Mouse (Mus musculus) layer of hippocampus, postnatal 25 days (tissue): ENCODE measurements around the gene Myo3b. TPM values are rescaled to one million over a fixed set of nuclear protein-coding genes. Genes with fewer than 3 reads are reported as not detected.

ENCODE experiments used
- DNase-seq, 2 experiments: peaks; one replicate each; pipeline ENCODE4 v3.0.0; 2022; ENCODE audit warnings: mixed read lengths in 2 of 2, low spot score in 1 of 2; ENCODE audit errors: extremely low spot score in 1 of 2
- total RNA-seq, 2 experiments: library from RNA; stranded (reverse); gene quantifications; 2 replicates each; pipeline ENCODE4 v1.2.3; 2021

The Myo3b gene
- total RNA-seq, 2 experiments from 2014 or later: 0.96 to 1.1 TPM

DNA sequence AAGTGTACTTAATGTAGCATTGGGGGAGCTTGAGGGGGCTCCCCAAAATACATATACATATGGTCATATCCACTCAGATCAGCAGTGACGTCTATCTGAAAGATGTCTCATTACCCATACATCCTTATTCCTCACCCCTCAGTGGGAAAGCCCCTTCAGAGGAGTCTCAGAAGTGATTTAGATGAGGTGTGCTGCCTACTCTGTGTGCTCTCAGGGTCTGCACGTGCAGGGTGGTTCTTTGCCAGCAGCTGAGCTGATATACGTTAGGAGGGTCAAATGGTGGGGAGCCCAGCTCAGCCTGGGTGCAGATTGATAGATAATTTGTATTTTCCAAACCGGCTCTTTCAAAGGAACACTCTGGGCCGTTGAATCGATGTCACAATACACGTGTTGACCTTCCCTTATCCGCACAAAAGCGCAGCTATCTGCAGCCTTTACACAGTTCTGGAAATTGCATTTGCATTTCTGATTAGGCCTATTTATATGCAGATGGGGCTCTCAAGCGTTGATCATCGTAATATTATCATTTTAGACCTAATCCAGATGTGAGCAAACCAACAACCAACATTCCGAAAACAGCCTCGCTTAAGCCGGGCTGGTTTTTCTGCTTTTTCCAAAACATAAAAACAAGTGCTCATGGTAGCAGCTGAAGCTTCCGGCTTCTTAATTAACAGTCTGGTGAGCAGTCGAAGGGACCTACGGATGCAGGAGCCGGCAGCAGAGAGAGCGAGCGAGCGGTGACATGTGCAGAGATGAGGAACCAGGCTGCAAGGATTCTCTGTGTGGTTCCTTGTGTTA is 88.6 kb downstream of the Myo3b start:
- no peak for DNase-seq

DNA sequence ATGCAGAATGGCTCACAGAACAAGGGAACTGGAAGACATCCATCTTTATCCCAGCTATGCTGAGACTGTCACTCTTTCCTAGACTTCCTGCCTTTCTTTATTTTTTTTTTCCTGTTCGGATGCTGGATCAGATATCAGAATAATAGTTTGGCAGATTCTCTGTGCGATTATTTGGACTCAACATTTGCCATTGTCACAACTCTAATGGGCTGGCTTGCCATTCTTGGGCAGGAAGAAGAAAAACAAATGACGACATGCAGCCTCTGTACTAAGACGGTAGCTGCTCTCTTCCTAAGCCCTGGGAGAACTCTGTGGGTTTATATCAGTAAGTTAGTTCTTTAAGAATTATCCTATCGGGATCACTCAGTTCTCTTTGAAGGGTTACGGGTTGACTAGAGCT is 89.7 kb downstream of the Myo3b start:
- no peak for DNase-seq

DNA sequence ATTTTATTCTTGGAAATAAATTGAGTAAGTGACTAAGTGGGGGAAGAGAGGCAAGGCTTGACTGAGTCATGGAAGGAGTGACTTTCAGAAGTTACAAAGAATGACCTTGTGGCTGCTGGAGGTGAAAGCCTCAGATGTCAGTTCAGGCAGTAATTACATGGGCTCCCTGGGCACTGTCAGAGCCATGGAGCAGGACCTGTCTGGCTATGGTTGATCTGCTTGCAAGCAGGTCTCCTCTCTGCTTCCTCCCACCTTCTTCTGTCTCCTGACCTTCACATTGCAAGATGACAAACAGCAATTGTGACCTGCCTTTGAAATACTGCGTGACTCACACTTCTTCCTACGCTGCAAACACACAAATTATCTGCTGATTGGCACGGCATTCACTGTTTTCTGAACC is 90.6 kb downstream of the Myo3b start:
- no peak for DNase-seq

DNA sequence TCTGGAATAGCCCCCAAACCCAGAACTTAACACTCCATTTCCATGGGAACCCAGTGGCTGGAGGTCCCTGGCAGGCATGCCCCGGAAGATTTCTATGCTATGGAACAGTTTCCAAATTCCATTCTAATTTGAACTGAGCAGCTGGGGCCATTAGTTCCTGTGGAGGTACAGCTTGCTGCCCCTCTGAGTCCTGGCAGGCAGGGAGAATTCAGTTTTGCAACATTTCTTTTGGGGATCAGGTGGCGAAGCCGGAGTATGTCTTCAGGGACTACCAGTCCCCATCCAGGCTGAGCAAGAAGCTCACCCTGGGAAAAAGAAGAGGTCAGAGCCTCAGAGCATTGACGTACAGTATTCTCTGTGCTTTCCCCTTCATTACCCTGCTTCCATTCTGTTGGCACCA is 94.4 kb downstream of the Myo3b start:
- DNase-seq: no peak

DNA sequence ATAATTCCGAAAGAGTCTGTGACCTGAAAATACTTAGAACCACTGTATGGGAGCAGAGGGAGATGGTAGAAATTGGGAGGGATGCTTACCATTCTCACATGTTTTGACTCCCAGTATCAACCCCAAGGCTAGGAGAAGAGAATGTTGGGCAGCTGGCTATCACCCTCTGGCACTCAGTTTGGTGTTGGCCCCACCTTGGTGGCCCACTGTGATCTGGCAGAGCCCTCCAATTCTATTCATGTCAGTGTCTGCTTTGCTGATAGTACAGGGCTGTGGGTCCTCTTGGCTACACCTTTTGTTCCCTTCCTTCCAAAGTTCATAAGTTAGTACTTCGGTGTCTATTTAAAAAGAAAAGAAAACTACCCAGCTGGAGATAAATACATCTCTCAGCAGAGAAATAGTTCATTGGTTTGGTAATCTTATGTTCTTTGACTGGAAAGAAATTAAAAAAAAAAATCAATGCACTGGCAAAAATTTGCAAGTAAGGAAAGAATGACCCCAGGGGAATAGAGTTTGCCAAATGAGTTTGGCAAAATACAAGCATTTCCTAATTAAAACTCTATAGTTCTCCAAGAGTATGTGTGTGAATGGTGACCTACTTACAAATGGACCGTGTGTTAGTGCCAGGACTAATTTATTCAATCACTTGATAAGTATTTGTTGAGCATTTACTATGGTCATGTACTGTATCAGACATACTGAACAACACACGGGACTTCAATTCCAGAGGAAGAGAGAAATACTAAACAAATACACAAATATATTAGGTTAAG is 98.5 kb downstream of the Myo3b start:
- no peak for DNase-seq

DNA sequence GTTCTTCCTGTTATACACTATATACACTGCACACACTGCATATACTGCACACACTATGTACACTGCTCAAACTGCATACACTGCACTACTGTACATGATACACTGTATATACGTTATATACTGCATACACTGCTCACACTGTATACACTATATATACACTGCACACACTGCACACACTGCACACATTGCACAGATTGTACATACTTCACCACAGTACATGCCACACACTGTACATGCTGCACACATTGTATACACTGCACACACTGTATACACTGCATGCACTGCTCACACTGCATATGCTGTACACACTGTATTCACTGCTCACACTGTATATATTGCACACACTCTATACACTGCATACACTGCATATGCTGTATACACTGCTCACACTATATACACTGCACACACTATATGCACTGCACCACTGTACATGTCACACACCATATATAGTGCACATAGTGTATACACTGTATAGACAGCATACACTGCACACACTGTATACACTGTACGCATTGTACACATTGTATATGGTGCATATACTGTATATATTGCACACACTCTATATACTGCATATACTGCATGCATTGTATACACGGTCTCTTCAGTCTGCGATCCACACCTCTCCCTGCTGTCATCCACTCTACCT is 104.7 kb downstream of the Myo3b start:
- no peak for DNase-seq

DNA sequence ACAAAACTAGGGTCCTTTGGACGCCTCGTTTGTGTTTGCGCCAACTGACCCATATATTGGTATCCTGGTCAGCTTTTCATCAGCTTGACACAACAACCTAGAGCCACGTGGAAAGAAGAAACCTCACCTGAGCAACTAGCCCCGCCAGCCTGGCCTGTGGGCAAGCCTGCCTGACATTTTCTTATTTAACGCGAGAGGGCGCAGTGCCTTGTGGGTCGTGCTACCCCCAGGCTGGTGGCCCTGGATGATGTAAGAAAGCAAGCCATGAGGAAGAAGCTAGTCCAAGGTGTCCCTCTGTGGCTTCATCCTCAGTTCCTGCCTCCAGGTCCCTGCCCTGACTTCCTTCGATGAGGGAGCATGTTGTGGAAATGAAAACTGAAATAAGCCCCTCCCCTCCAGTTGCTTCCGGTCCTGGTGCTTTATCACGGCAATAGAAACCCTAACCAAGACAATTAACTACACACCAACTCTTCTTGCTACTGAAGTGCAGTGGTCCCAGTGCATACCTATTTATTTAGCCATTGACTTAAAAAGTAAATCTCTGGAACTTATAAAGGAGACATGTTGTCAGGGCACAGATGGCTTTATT is 108.2 kb downstream of the Myo3b start:
- no peak for DNase-seq

DNA sequence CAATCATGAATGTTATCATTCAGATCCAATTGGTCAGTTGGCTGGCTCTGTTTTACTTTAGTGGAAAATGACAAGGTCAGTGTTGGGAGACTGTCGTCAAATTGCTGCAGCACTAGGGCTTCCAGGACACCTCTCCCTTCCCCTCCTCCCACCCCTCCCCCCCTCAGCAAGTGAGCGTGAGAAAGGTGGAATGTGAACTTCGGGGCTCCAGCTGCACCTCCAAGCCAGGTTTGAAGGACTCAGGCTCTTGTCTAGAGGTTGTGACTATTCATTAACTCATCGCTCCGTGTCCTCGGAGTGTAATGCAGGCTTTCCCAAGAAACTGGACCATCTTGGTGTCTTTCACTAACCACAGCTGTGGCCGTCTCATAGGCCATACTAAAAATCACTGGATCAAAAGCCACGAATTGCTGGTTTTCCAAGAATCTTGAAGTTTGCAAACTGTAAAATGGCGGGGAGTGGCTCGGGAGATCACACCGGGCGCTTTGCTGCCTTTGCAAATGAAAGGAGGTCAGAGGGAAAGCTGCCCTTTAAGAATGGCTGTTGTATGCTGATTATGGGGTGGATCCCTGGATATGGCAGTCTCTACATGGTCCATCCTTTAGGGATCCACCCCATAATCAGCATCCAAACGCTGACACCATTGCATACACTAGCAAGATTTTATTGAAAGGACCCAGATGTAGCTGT is 110.0 kb downstream of the Myo3b start:
- DNase-seq: no peak

DNA sequence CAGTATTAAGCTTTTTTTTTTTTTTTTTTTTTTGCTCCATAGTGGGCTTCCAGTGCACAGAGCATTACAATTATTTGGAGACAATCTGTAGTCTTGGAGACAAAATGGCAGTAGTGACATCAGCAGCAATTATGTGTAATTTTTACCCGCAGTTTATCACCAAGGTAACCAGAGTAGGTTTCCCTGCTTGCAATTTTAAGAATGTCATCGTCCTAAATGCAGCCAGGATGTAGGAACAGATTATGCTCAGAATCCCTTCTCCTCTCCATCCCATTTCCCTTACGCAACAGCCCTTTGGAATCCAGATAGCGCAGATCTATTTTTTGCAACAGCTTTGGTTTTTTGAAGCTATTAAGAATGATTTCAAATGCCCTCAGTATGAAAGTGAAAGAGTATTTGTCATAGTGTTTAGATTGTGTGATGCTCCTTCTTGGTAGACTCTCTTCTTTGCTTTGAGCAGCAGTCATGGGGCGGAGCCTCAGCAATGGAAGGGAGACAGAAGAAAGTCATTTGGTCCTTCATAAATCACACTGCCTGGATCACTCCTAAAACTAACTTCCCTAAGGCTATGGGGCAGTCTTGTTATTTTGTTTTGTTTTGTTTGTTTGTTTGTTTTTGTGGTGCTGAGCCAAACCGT is 111.6 kb downstream of the Myo3b start:
- no peak for DNase-seq

DNA sequence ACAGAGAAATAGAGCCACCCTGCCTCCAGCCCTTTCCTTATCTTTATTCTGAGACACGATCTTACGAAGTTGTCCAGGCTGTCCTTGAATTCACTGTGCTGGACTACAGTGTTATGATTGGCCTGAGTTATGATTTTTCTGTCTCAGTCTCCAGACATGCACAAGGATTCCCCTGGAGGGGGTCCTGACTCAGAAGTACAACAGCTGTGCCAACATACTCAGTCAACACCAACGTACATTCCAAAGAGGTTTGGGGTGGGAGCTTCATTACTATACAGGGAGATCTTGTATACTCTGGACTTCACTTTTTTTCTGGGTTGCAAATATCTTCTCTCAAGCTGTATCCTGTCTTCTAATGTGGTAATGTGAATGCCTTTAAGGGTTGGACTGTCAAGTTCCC is 113.0 kb downstream of the Myo3b start:
- DNase-seq: no peak

DNA sequence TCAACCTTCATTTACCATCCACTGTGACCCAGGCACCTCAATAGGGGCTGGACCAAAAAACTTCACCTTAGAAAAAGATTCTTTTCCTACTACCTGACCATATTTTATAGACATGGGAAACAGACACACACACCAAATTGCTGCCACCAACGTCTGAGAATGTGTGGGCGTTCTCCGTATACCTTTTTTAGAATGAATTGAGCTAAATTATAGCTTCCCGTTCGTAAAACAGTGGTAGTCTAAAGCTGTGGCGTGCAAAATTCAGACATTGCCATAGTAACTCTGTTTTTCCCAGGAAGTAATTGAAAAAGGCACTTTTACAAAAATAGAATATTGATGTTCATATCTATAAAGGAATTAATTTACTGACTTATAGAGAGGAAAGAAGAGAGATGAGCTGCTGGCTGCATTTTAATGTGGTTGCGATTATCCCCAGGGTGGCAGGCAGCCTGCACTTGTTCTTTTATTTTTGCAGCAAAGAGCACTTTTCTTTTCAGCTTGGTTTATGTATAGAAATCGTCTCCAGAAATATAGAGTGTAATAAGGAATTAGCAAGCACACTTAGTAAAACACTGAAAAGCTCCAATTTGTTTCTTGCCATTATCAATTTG is 116.4 kb downstream of the Myo3b start:
- no peak for DNase-seq

DNA sequence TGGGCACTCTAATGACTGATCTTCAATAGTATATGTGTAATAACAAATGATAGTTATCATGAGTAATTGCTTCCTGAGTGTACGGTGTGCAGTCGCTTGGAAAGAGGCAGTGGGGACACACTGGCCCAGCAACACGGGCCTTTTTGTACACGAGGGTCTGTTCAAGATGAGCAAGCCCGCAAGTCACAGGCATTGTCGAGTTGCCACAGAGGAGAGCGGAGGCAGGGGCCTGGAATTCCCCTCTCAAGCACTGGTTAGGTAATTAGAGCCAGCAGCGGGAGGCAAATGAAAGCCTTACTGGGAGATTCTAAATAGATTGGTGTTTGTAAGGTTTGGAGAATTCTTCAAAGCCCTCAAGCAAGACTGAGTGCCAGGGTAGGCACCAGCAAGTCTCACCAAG is 120.6 kb downstream of the Myo3b start:
- no peak for DNase-seq

DNA sequence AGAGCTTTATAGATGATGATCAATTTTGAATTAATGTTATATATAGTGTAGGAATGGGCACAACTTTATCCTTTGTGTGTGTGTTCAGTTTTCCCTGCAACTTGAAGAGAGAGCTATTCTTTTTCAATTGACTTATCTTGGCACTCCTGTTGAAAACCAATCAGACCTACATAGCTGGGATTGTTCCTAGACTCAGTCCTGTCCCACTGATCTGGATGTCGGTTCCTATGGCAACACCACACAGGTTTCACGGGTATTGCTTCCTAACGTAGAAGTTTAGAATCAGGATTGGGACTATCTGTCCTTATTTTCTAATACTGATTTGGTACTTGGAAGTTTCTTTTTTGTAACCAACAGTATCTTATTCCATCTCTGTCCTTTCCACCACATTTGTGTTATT is 127.3 kb downstream of the Myo3b start:
- DNase-seq: no peak

DNA sequence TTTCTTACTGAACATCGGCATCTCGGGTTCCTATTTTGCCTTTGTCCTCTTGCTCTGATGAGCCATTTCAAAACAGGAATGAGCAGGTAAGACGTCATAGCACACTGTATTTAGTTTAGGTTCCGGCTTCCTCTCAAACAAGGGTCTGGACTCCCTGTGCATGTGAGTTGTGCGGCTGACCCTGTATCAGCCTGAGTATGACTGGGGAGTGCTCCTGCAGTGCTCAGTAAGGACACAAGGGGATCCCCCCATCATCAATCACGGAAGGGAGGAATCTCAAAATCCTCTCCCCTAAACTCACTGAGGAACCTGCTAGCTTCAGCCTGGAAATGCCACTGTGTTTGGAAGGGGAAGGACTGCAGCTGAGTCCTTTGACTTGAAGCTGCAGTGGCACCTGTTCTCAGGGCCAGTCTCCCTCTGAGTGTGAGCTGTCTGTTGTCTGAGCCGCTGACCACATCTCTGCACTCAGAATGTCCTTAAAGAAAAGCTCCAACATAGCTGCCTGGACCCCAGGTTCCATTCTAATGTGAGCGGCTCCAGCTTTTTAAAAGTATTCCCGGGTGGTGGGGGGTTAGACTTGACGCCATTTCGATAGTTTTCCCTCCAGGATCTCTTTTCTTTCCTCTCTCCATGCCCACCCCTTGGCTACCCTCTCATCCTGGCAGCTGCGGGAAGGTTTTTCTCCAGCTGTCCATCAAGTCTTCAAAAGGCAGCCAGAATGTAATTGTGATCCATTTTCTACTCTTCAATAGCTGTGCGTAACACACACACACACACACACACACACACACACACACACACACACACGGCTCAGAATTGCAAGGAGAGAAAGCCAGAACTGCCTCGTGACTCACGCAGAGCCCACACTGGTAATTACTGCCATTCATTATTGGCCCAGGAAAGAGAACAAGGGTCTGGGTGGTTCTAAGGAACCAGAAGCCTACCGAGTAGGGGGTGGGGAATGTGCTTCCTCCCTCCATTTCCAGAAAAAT is 129.3 kb downstream of the Myo3b start:
- DNase-seq: peak in 1 of 2 experiments; percentile 31

DNA sequence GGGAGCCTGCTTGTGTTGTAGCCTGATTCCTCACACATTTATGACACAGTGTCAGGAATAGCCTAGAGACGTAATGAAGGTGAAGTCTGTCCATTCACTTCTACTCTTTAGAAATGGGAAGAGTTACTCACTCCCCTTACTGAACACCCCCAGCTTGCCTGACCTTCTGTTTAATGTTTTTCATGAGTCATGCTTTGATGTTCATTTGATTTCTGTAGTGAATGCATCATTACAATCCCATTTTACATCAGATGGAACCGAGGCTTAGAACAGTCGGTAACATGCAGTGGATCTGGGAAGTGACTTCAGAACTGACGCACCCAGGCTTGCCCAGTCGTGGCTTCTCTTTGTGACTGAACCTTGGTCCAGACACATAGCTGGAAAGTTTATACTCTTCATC is 131.5 kb downstream of the Myo3b start:
- DNase-seq: no peak

DNA sequence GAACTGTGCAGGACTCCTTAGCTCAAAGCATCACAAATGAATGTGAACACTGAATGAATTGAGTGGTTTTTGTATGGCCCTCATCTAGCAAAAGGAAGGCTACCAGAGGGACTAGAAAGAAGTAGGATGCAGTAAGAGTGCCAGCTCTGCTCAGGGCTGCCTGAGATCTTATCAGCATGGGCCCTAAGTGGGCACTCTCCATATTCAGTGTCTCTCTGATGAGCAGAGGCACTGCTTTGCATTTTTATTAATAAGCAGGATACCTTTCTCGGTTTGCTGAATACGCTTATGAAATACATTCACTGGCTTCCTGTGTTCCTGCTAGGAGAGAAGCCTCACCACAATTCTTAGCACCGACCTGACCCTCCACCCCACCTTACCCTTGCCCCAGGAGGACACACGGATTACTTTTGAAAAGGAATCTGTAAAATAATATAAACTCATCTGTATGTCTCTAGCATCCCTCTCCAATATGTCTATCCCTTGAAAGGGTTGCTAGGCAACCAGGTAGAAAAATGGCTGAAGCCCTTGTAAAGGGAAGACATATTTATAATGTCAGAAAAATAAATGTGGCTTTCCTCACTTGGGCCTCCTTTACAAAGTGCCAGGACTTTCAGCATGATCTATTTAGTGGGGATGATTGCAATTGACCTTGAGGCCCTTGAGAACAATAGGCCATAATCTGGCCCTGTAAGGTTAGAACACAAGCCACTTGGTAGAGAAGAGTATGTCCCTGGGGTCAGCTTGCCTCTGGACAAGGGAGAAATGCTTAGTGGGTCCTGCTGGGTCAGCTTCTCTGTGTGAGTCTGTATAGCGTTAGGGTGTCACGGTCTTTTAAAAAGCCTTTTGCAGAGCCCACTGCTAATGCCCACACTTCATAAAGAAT is 138.1 kb downstream of the Myo3b start:
- no peak for DNase-seq

DNA sequence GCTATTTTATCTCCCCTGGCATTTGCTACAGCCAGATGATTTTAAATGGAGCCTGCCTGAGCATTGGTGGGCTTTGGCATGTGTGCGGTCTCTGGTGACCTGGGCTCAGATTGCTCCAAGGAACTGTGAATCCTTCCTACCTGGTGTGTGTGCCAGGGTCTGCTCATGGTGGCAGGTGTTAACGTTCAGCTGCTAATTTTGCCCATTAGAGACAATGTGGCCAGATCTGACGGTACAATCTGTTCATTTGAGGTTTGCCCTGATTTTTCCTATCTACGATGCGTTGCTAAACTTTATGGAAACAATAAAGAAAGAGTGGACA is 138.7 kb downstream of the Myo3b start:
- DNase-seq: no peak

DNA sequence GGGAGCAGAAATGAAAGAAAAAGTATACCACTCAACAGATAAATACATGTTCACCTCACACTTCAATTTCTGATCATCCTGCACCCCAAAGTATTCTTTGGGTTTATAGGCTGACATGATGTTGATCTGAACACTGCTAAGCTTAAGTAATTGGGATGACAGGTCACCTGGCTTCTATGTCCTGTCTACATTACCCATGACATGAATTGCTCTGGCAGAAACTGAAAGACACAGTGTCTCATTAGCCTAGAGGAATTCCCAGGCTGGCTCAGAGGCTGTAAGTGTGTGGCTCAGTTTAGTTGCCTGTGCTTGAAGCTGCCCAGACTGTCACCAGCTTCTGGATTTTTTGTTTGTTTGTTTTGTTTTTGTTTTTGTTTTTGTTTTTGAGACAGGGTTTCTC is 139.3 kb downstream of the Myo3b start:
- no peak for DNase-seq
